Mouse (Mus musculus) limb, embryonic 13.5 days (tissue): ENCODE measurements around the gene Ago4. TPM values are rescaled to one million over a fixed set of nuclear protein-coding genes. Genes with fewer than 3 reads are reported as not detected.
"Not testable (repeated sequence)": the region's sequence is repeated elsewhere in the genome, so short reads cannot be mapped to it uniquely, and the experiment has no call there.

Experiments
- ATAC-seq: fragments of 200-750 bp; cut with Nextera tagmentation; 2 replicates; pipeline ENCODE4 v1.8.0; 2017; ENCODE audit warnings: low read depth, moderate number of reproducible peaks, moderate TSS enrichment; ENCODE audit not compliant: low FRiP score
- H3K27ac ChIP-seq: fragments of 300-500 bp; sonication (generic); 2 replicates; pipeline ENCODE4 v1.5.1; 2015; ENCODE audit warnings: inconsistent platforms, mild to moderate bottlenecking, moderate library complexity
- H3K27me3 ChIP-seq: fragments of 300-500 bp; sonication (generic); 2 replicates; pipeline ENCODE4 v1.6.1; 2015; ENCODE audit warnings: mild to moderate bottlenecking, inconsistent platforms
- H3K36me3 ChIP-seq: fragments of 300-500 bp; sonication (generic); 2 replicates; pipeline ENCODE4 v1.6.1; 2015; ENCODE audit warnings: inconsistent platforms, mild to moderate bottlenecking, moderate library complexity
- H3K4me1 ChIP-seq: fragments of 300-500 bp; sonication (generic); 2 replicates; pipeline ENCODE4 v1.6.1; 2015; ENCODE audit warnings: inconsistent platforms
- H3K4me2 ChIP-seq: fragments of 300-500 bp; sonication (generic); replicated peaks from 2 replicates; pipeline ENCODE4 v1.6.1; 2015; ENCODE audit warnings: inconsistent platforms, mild to moderate bottlenecking, moderate library complexity
- H3K4me3 ChIP-seq: fragments of 300-500 bp; sonication (generic); 2 replicates; pipeline ENCODE4 v1.5.1; 2015; ENCODE audit warnings: moderate library complexity, mild to moderate bottlenecking, inconsistent platforms
- H3K9ac ChIP-seq: fragments of 300-500 bp; sonication (generic); 2 replicates; pipeline ENCODE4 v1.6.1; 2015; ENCODE audit warnings: mild to moderate bottlenecking, inconsistent platforms
- H3K9me3 ChIP-seq: fragments of 300-500 bp; sonication (generic); 2 replicates; pipeline ENCODE4 v1.6.1; 2016; ENCODE audit warnings: inconsistent platforms
- WGBS: fragments of 180-500 bp; shearing (Covaris S2); methylation state at CpG from one replicate; pipeline ENCODE4 v1.1.7; 2015; 5-methylcytosine and 5-hydroxymethylcytosine counted together
- polyA plus RNA-seq: library from polyadenylated mRNA; unstranded; fragments of >200 nt; fragmentation: Nextera tagmentation; extraction: Ambion mirVana; gene quantifications from 2 replicates; pipeline ENCODE4 v1.2.1, GENCODE M21; 2015

The Ago4 gene
- polyA plus RNA-seq, 1 experiment from 2014 or later = 3.1 TPM

DNA sequence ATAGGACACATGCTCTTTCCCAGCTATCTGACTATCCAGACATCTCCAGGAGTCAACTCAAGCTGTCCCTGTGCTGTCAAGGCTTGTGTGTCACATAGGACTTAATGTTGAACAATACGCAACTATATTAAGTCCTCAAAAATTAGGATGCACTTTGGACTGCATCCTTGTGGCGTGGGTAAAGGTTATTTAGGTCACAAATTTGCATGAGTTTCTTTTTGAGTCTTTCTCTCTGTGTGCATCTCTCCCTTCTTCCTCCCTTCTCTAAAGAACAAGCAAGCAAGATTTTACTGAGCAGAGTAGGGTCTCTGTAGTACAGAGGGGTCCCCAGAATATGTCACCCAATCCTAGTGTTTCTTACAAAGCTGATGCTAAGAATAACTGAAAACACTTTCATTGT is 12.9 kb upstream of the Ago4 start:
- H3K4me2 ChIP-seq = no peak overlapping the region
- no peaks in the 10 kb centered on the region; the same call in 1 of the 2 replicates for H3K9me3 ChIP-seq
- no peak for ATAC-seq
- no peak overlapping the region for H3K4me3 ChIP-seq
- no peaks in the 10 kb centered on the region for H3K4me1 ChIP-seq
- no peaks in the 10 kb centered on the region for H3K36me3 ChIP-seq
- WGBS = 82% methylated on average over 2 of the region's 2 CpGs
- no peak overlapping the region for H3K9ac ChIP-seq
- no peaks in the 10 kb centered on the region for H3K27me3 ChIP-seq
- no peak overlapping the region for H3K27ac ChIP-seq

DNA sequence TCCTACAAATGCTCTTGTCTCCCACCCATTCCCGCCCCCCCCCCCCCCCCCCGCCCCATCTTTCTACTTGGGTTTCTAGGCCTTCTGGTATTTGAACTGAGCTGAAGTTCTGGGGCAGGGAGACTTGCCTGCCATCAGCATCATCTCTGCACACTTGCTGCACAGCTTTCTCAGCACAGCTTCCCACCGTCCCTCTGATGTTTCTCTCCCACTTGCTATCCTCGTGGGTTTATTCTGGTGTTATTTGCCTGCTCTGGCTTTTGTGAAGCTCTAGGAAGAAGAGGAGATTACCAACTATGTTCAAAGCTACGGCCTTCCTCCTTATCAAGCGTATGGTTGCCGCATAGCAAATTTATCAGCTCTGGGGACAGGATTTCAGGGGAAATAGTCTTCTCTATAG is 12.4 kb upstream of the Ago4 start:
- 81% methylated on average over 5 of the region's 7 CpGs for WGBS
- no peak overlapping the region for H3K4me3 ChIP-seq
- no peaks in the 10 kb centered on the region for H3K4me1 ChIP-seq

DNA sequence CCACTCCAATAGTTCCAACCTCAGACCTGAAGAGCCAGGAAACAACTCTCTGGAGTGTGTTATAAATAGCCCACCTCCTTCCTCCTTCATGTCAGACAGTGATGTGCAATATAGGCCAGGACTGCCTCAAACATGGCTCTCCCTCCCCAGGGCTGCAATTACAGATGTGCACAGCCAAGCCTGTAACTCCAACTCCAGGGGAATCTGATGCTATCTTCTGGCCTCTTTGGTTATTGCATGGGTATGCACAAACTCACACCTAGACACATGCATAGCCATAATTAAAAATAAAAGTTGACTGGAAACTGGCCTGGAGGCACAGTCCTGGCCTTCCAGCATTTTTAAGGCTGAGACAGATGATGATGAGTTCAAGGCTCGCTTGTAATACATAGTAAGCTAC is 11.7 kb upstream of the Ago4 start:
- Histone ChIP-seq H3K9ac (no peak overlapping the region), H3K4me3 (no peak overlapping the region)
- WGBS = 81% methylated on average over 1 of the region's 1 CpGs

More for the DNA sequence above, 12.4 kb upstream of the Ago4 start:
- H3K27me3 ChIP-seq = no peaks in the 10 kb centered on the region
- H3K27ac ChIP-seq = no peak overlapping the region
- ATAC-seq = no peak
- H3K9ac ChIP-seq = no peak overlapping the region
- no peak overlapping the region for H3K4me2 ChIP-seq
- no peaks in the 10 kb centered on the region for H3K36me3 ChIP-seq
- H3K9me3 ChIP-seq = no peaks in the 10 kb centered on the region; the same call in 1 of the 2 replicates

DNA sequence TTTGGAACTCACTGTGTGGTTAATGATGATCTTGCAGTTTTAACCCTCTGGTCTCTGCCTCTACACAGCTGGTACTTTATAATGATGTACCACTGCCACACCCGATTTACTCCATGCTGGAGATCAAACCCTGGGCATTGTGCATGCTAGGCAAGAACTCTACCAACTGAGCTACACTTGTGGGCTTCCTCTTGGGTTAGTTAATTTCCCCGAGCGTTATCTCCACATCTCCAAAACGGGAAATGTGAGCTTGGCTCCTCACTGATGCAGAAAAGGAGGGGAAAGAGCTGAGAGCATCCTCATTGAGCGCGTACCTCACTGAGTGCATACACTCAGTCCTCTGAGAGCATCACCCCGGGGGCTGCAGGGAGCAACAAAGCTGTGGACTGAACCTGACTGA is 9.6 kb upstream of the Ago4 start:
- Histone ChIP-seq H3K9me3 (no peaks in the 10 kb centered on the region; the same call in 1 of the 2 replicates), H3K4me3 (no peak overlapping the region), H3K4me2 (no peak overlapping the region), H3K36me3 (no peaks in the 10 kb centered on the region), H3K27ac (no peak overlapping the region), H3K9ac (no peak overlapping the region), H3K4me1 (no peaks in the 10 kb centered on the region), H3K27me3 (no peaks in the 10 kb centered on the region)
- 69% methylated on average over 7 of the region's 7 CpGs for WGBS
- ATAC-seq = no peak

More for the DNA sequence above, 11.7 kb upstream of the Ago4 start:
- H3K36me3 ChIP-seq = no peaks in the 10 kb centered on the region
- no peaks in the 10 kb centered on the region for H3K4me1 ChIP-seq
- H3K27ac ChIP-seq = no peak overlapping the region
- H3K9me3 ChIP-seq = no peaks in the 10 kb centered on the region; the same call in 1 of the 2 replicates
- no peak for ATAC-seq
- H3K4me2 ChIP-seq = no peak overlapping the region
- no peaks in the 10 kb centered on the region for H3K27me3 ChIP-seq

DNA sequence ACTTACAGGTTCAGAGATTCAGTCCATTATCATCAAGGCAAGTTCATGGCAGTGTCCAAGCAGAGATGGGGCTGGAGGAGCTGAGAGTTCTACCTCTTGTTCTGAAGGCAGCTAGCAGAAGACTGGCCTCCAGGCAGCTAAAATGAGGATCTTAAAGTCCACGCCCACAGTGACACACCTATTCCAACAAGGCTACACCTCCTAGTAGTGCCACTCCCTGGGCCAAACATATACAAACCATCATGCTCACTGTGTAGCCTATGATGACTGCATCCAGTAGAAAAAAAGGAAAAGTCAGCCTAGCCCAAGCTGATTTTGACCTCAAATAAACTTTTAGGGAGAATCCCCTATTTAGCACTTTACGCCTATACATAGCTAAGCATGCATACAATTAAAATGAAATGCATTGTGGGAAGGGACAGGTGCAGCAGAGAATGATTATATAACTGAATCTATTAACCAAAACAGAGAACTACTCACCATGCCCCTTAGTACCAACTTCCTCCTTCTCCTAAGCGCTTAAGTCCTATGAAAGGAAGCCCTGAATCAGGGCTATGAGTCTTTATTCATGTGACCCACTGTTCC is 7.3 kb upstream of the Ago4 start:
- no peak overlapping the region for H3K9ac ChIP-seq
- no peak overlapping the region for H3K4me3 ChIP-seq
- whole genome bisulfite sequencing = 93% methylated on average over 3 of the region's 3 CpGs
- no peaks in the 10 kb centered on the region for H3K36me3 ChIP-seq
- ATAC-seq = no peak
- no peaks in the 10 kb centered on the region for H3K4me1 ChIP-seq
- H3K4me2 ChIP-seq = no peak overlapping the region
- no peaks in the 10 kb centered on the region for H3K9me3 ChIP-seq
- no peaks in the 10 kb centered on the region for H3K27me3 ChIP-seq
- H3K27ac ChIP-seq = no peak overlapping the region

DNA sequence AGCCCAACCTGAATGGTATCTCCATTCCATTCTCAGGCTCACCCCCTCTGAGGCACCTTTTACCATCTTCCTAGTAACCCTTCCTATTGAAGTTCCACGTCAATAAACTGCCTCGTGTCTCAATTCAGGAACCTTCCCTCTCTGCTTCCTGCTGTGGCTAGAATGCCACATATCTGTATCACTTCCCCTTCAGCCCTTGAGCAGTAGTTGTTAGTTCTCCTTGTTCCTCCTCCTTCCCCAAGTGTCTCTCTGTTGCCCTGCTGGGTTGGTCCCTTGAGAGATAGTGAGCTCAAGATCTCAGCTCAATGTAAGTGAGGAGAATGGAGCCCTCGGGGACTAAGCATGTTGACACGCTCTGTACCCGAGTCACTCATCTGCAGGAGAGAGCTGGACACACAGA is 3.6 kb upstream of the Ago4 start:
- no peak overlapping the region for H3K9ac ChIP-seq
- no peaks in the 10 kb centered on the region for H3K36me3 ChIP-seq
- H3K4me2 ChIP-seq = no peak overlapping the region
- H3K4me1 ChIP-seq = peaks cover 6% of the 10 kb centered on the region
- H3K27me3 ChIP-seq = peaks cover 4% of the 10 kb centered on the region; the same call in 1 of the 2 replicates
- ATAC-seq = no peak
- no peak overlapping the region for H3K27ac ChIP-seq
- no peaks in the 10 kb centered on the region for H3K9me3 ChIP-seq
- WGBS = 60% methylated on average over 5 of the region's 5 CpGs
- no peak overlapping the region for H3K4me3 ChIP-seq

DNA sequence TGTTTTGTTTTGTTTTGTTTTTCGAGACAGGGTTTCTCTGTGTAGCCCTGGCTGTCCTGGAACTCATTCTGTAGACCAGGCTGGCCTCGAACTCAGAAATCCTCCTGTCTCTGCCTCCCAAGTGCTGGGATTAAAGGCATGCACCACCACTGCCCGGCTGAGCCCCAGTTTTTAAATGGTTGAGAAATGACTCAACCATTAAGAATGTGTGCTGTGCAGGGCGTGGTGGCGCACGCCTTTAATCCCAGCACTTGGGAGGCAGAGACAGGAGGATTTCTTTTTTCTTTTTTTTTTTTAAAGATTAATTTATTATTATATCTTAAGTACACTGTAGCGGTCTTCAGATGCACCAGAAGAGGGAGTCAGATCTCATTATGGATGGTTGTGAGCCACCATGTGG is 2.4 kb upstream of the Ago4 start:
- not testable (repeated sequence) for H3K36me3 ChIP-seq, H3K4me1 ChIP-seq, H3K27me3 ChIP-seq, H3K9ac ChIP-seq, ATAC-seq, H3K4me3 ChIP-seq, H3K9me3 ChIP-seq, H3K4me2 ChIP-seq, H3K27ac ChIP-seq
- 94% methylated on average over 7 of the region's 7 CpGs for WGBS

DNA sequence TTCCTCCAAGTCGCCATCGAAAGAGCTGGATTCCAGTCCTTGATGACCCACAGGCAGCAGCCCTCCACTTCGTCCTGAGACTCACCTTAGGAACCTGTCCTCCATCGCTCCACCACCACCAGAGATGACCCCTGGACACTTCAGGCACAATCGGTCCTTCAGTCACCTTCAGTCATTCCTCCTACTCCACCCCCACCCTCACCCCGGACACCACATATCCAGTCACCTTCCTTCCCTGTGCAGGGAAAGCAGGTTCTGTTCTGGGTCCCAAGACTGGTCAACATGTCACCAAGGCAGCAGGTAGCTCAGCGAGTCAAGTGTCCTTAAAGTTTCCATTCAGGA is 428 bp upstream of the Ago4 start:
- H3K9ac ChIP-seq = peak overlapping the region; percentile 87
- no peaks in the 10 kb centered on the region for H3K9me3 ChIP-seq
- H3K4me3 ChIP-seq = peak overlapping the region; percentile 91
- H3K36me3 ChIP-seq = no peaks in the 10 kb centered on the region
- H3K4me2 ChIP-seq = peak overlapping the region; percentile 90
- peaks cover 4% of the 10 kb centered on the region; the same call in 1 of the 2 replicates for H3K27me3 ChIP-seq
- H3K4me1 ChIP-seq = peaks cover 8% of the 10 kb centered on the region
- 7% methylated on average over 7 of the region's 7 CpGs for WGBS
- H3K27ac ChIP-seq = no peak overlapping the region
- peak; percentile 61; the same call in 1 of the 2 replicates for ATAC-seq

DNA sequence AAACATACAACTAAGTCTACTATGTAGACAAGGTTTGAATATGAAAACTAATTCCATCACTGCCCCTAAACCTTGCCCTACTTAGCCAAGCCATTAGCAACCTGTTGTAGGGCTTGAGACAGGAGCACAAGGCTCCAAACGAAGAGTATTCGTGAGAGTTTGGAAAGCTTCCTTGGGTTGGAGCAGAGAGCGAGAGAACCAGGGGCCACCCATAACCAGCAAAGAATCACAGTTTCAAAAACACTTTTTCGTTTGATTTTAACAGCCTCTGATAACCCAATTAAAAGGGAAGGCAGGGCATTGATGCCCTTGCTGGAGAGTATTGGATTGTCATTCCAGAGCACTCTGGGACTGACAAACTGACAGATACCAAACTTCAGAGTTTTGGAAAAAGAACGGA is 980 bp downstream of the Ago4 start:
- peaks cover 8% of the 10 kb centered on the region for H3K4me1 ChIP-seq
- no peaks in the 10 kb centered on the region for H3K36me3 ChIP-seq
- H3K27me3 ChIP-seq = peaks cover 4% of the 10 kb centered on the region; the same call in 1 of the 2 replicates
- H3K9ac ChIP-seq = peak overlapping the region; percentile 87
- H3K27ac ChIP-seq = no peak overlapping the region
- H3K9me3 ChIP-seq = no peaks in the 10 kb centered on the region
- no peak for ATAC-seq
- 35% methylated on average over 5 of the region's 5 CpGs for WGBS
- H3K4me2 ChIP-seq = peak overlapping the region; percentile 90
- H3K4me3 ChIP-seq = peak overlapping the region; percentile 91

DNA sequence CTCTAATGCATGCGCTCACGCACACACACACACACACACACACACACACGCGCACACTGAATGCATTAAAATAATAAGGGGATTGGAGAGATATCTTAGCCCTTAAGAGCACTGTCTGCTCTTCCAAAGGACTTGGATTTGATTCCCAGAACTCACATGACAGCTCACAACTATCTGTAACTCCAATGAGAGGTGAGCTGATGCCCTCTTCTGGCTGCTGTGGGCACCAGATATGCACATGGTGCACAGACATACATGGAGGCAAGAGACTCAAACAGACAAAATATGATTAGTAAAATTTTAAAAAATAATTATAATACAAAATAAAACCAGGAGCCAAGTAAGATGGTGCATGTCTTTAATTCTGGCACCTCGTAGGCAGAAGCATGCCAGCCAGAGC is 6.4 kb downstream of the Ago4 start:
- no peak for ATAC-seq
- Histone ChIP-seq H3K27ac (no peak overlapping the region), H3K4me2 (no peak overlapping the region), H3K4me3 (no peak overlapping the region), H3K4me1 (peaks cover 1% of the 10 kb centered on the region; the same call in 1 of the 2 replicates), H3K27me3 (no peaks in the 10 kb centered on the region), H3K9ac (no peak overlapping the region), H3K9me3 (no peaks in the 10 kb centered on the region), H3K36me3 (0 out of 2 replicates have a peak, but pooled peaks cover 3% of the 10 kb centered on the region)
- WGBS = 92% methylated on average over 5 of the region's 5 CpGs

DNA sequence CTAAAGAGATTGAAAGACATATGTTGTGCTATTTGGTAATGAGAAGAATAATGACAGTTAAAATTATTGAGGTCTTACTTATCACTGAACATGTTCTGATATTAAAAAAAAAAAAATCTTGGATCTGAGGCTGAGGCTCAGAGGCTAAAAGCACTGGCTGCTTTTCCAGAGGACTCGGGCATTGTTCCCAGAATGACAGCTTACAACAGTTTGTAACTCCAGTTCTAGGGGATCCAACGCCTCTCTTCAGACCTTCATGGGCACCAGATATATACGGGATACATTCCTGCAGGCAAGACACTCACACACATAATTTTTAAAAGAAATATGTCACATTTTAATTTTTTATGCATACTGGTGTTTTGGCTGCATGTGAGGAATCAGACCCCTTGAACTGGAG is 7.1 kb downstream of the Ago4 start:
- ATAC-seq = no peak
- Histone ChIP-seq H3K27ac (no peak overlapping the region), H3K27me3 (no peaks in the 10 kb centered on the region), H3K4me1 (no peaks in the 10 kb centered on the region), H3K9ac (no peak overlapping the region), H3K4me3 (no peak overlapping the region), H3K4me2 (no peak overlapping the region), H3K9me3 (no peaks in the 10 kb centered on the region), H3K36me3 (0 out of 2 replicates have a peak, but pooled peaks cover 3% of the 10 kb centered on the region)
- WGBS = 84% methylated on average over 3 of the region's 3 CpGs

DNA sequence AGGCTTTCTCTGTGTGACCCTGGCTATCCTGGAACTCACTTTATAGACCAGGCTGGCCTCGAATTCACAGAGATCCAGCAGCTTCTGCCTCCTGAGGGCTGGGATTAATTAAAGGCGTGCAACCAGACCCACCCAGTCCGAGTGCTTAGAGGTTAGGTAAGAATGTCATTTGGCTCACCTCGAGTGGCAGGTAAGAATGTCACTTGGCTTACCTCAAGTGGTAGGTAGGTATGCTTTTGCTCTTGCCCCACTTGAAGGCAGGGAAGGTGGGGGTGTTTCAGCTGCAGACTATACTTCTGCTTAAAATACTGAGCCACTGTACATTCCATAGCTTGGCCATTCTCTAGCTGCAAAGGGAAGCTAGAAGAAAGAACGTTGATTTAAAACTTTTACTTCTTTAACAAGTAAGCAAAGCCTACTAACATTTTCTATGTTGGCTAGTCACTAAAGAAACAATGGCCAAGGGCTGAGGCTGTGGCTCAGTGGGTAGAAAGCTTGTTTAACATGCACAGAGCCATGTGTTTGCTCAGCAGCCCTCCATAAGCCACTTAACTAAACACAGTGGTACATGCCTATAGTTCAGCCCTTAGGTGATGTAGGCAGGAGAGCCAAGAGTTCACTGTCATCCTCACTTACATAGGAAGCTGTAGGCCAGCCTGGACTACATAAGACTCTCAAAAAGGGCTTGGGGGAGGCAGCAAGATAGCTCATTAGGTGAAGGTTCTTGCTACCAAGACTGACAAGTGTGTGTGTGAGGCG is 20.8 kb downstream of the Ago4 start:
- H3K4me3 ChIP-seq = no peak overlapping the region
- WGBS = 72% methylated on average over 6 of the region's 6 CpGs
- no peak for ATAC-seq

More for the DNA sequence above, 20.8 kb downstream of the Ago4 start:
- H3K9me3 ChIP-seq = no peaks in the 10 kb centered on the region
- H3K27me3 ChIP-seq = no peaks in the 10 kb centered on the region
- no peak overlapping the region for H3K9ac ChIP-seq
- H3K4me1 ChIP-seq = no peaks in the 10 kb centered on the region
- H3K36me3 ChIP-seq = peaks cover 35% of the 10 kb centered on the region
- no peak overlapping the region for H3K4me2 ChIP-seq
- no peak overlapping the region for H3K27ac ChIP-seq
